Mouse (Mus musculus) hindbrain, embryonic 11.5 days (tissue): Measurements from ENCODE around the gene Fgf18. TPM values are rescaled to one million over a fixed set of nuclear protein-coding genes. Genes with fewer than 3 reads are reported as not detected.
A peak's percentile ranks its signal among the peaks of the same experiment; 100 is the strongest.

Experiments used
- ATAC-seq: fragments of 200-750 bp; cut with Nextera tagmentation; 2 replicates; pipeline ENCODE4 v1.8.0; 2017; ENCODE audit warnings: mild to moderate bottlenecking, moderate TSS enrichment, moderate library complexity; ENCODE audit not compliant: low FRiP score
- DNase-seq: peaks from one replicate; pipeline ENCODE4 v3.0.0-alpha.2; 2015; ENCODE audit warnings: low spot score
- H3K27ac ChIP-seq: fragments of 300-500 bp; sonication (generic); 2 replicates; pipeline ENCODE4 v1.5.1; 2014; ENCODE audit warnings: mild to moderate bottlenecking, low read depth, low read length
- H3K27me3 ChIP-seq: fragments of 300-500 bp; sonication (generic); 2 replicates; pipeline ENCODE4 v1.6.1; 2014; ENCODE audit warnings: mild to moderate bottlenecking, low read length, moderate library complexity, mixed read lengths; ENCODE audit not compliant: control insufficient read depth, insufficient read depth
- H3K36me3 ChIP-seq: fragments of 300-500 bp; sonication (generic); 2 replicates; pipeline ENCODE4 v1.6.1; 2014; ENCODE audit warnings: mild to moderate bottlenecking, low read length, moderate library complexity, mixed read lengths; ENCODE audit not compliant: control insufficient read depth, insufficient read depth
- H3K4me1 ChIP-seq: fragments of 300-500 bp; sonication (generic); replicated peaks from 2 replicates; pipeline ENCODE4 v1.6.1; 2014; ENCODE audit warnings: low read length, mixed read lengths; ENCODE audit not compliant: control insufficient read depth, insufficient read depth
- H3K4me2 ChIP-seq: fragments of 300-500 bp; sonication (generic); replicated peaks from 2 replicates; pipeline ENCODE4 v1.6.1; 2014; ENCODE audit warnings: mild to moderate bottlenecking, low read depth, low read length
- H3K4me3 ChIP-seq: fragments of 300-500 bp; sonication (generic); 2 replicates; pipeline ENCODE4 v1.5.1; 2014; ENCODE audit warnings: low read depth, low read length
- H3K9ac ChIP-seq: fragments of 300-500 bp; sonication (generic); 2 replicates; pipeline ENCODE4 v1.6.1; 2014; ENCODE audit warnings: low read depth, low read length
- H3K9me3 ChIP-seq: fragments of 300-500 bp; sonication (generic); 2 replicates; pipeline ENCODE4 v1.6.1; 2016; ENCODE audit warnings: low read length; ENCODE audit not compliant: control insufficient read depth
- WGBS: fragments of 180-500 bp; shearing (Covaris S2); extraction: QIAGEN DNeasy Blood & Tissue Kit; methylation state at CpG from one replicate; pipeline ENCODE4 v1.1.7; 2014; 5-methylcytosine and 5-hydroxymethylcytosine counted together
- polyA plus RNA-seq: library from polyadenylated mRNA; unstranded; fragments of >200 nt; fragmentation: Nextera tagmentation; extraction: Ambion mirVana; gene quantifications from 2 replicates; pipeline ENCODE4 v1.2.1, GENCODE M21; 2014

Fgf18 gene
- polyA plus RNA-seq, 1 experiment from 2014 or later = 6.4 TPM

- 57% methylated on average over 8 of the region's 8 CpGs for WGBS
- Histone ChIP-seq H3K4me2 (no peak overlapping the region), H3K27me3 (no peaks in the 10 kb centered on the region), H3K4me3 (no peak overlapping the region), H3K27ac (no peak overlapping the region), H3K36me3 (no peaks in the 10 kb centered on the region), H3K4me1 (no peaks in the 10 kb centered on the region; the same call in 1 of the 2 replicates), H3K9me3 (no peaks in the 10 kb centered on the region), H3K9ac (no peak overlapping the region)
- DNase-seq = peak; percentile 62
- ATAC-seq = no peak
These were observed 49.3 kb downstream of the Fgf18 start for GRCm38 (mm10) chr11:33097855-33098254.

GRCm38 (mm10) chr11:33089856-33090255 lies 57.3 kb downstream of the Fgf18 start:
- Histone ChIP-seq H3K9ac (no peak overlapping the region), H3K27ac (no peak overlapping the region), H3K9me3 (no peaks in the 10 kb centered on the region), H3K4me2 (no peak overlapping the region), H3K36me3 (no peaks in the 10 kb centered on the region), H3K4me3 (no peak overlapping the region), H3K4me1 (no peaks in the 10 kb centered on the region), H3K27me3 (no peaks in the 10 kb centered on the region)
- ATAC-seq (no peak), DNase-seq (no peak)
- WGBS = 83% methylated on average over 6 of the region's 6 CpGs

GRCm38 (mm10) chr11:33088181-33088580 lies 59.0 kb downstream of the Fgf18 start:
- Histone ChIP-seq H3K4me1 (no peaks in the 10 kb centered on the region), H3K4me2 (no peak overlapping the region), H3K4me3 (no peak overlapping the region), H3K9me3 (no peaks in the 10 kb centered on the region), H3K9ac (no peak overlapping the region), H3K36me3 (no peaks in the 10 kb centered on the region), H3K27ac (no peak overlapping the region), H3K27me3 (no peaks in the 10 kb centered on the region)
- WGBS = 50% methylated on average over 1 of the region's 1 CpGs
- DNase-seq (no peak), ATAC-seq (no peak)

DNA sequence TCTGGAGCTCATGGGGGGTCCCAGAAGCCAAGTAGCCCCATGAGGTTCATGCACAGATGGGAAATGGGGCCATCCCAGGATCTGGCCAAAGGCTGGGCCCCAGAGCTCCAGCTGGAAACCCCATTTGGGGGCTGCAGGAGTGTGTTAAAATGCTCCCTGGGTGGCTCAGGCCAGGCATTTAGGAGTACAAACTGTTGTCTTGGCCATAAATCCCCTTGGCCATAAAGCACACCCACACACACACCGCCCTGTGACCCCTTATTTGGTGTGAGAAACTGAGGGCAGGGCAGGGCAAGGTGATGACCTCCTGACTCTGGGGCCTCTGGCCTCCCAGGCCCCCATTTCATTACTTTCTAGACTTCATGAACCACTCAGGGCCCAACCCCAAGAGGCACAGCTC lies 61.2 kb downstream of the Fgf18 start:
- WGBS = 77% methylated on average over 1 of the region's 1 CpGs
- Histone ChIP-seq H3K4me3 (no peak overlapping the region), H3K9me3 (no peaks in the 10 kb centered on the region), H3K4me2 (no peak overlapping the region), H3K9ac (no peak overlapping the region), H3K27me3 (no peaks in the 10 kb centered on the region), H3K36me3 (no peaks in the 10 kb centered on the region), H3K4me1 (no peaks in the 10 kb centered on the region), H3K27ac (no peak overlapping the region)
- no peak for ATAC-seq
- DNase-seq = no peak

- 82% methylated on average over 4 of the region's 4 CpGs for WGBS
- ATAC-seq = no peak
- no peaks in the 10 kb centered on the region for H3K9me3 ChIP-seq
- H3K4me1 ChIP-seq = no peaks in the 10 kb centered on the region
- H3K27ac ChIP-seq = no peak overlapping the region
- H3K4me2 ChIP-seq = no peak overlapping the region
- H3K9ac ChIP-seq = no peak overlapping the region
- no peak for DNase-seq
- H3K4me3 ChIP-seq = no peak overlapping the region
- H3K27me3 ChIP-seq = no peaks in the 10 kb centered on the region
- H3K36me3 ChIP-seq = no peaks in the 10 kb centered on the region
These were observed 61.7 kb downstream of the Fgf18 start for GRCm38 (mm10) chr11:33085514-33085913.

DNA sequence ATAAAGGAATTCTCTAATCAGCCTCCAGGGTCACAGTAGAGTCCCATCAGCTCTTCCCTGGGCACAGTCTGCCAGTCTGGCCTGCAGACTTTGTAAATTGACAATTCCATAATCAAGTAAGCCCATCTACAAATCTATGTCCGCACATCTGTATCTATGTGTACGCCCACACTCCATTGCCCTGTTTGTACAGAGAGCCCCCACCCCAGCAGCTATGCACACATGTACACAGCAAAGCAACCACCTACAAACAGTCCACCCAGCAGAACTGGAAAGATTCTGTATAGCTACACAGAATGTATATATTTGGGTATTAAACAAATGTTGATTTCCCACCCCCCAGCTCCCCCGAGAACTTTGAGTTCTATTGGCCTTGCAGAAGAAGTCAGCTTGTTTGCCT lies 62.1 kb downstream of the Fgf18 start:
- H3K9me3 ChIP-seq = no peaks in the 10 kb centered on the region
- WGBS = 98% methylated on average over 3 of the region's 3 CpGs
- H3K9ac ChIP-seq = no peak overlapping the region
- no peak overlapping the region for H3K4me2 ChIP-seq
- H3K36me3 ChIP-seq = no peaks in the 10 kb centered on the region
- ATAC-seq = no peak
- no peaks in the 10 kb centered on the region for H3K4me1 ChIP-seq
- no peak overlapping the region for H3K4me3 ChIP-seq
- H3K27ac ChIP-seq = no peak overlapping the region
- no peak for DNase-seq
- no peaks in the 10 kb centered on the region for H3K27me3 ChIP-seq

- 94% methylated on average over 2 of the region's 2 CpGs for WGBS
- Histone ChIP-seq H3K27me3 (no peaks in the 10 kb centered on the region), H3K4me2 (no peak overlapping the region), H3K36me3 (no peaks in the 10 kb centered on the region), H3K27ac (no peak overlapping the region), H3K4me1 (no peaks in the 10 kb centered on the region), H3K4me3 (no peak overlapping the region), H3K9me3 (no peaks in the 10 kb centered on the region), H3K9ac (no peak overlapping the region)
- ATAC-seq (no peak), DNase-seq (no peak)
These were observed 63.2 kb downstream of the Fgf18 start for GRCm38 (mm10) chr11:33084041-33084440.

- ATAC-seq = no peak
- H3K4me3 ChIP-seq = no peak overlapping the region
- H3K27ac ChIP-seq = no peak overlapping the region
- no peak overlapping the region for H3K9ac ChIP-seq
- H3K4me1 ChIP-seq = no peaks in the 10 kb centered on the region; the same call in 1 of the 2 replicates
- no peak overlapping the region for H3K4me2 ChIP-seq
- no peaks in the 10 kb centered on the region for H3K36me3 ChIP-seq
- H3K9me3 ChIP-seq = no peaks in the 10 kb centered on the region
- 79% methylated on average over 3 of the region's 3 CpGs for WGBS
- H3K27me3 ChIP-seq = no peaks in the 10 kb centered on the region
- DNase-seq = no peak
These were observed 66.0 kb downstream of the Fgf18 start for GRCm38 (mm10) chr11:33081175-33081574.

DNA sequence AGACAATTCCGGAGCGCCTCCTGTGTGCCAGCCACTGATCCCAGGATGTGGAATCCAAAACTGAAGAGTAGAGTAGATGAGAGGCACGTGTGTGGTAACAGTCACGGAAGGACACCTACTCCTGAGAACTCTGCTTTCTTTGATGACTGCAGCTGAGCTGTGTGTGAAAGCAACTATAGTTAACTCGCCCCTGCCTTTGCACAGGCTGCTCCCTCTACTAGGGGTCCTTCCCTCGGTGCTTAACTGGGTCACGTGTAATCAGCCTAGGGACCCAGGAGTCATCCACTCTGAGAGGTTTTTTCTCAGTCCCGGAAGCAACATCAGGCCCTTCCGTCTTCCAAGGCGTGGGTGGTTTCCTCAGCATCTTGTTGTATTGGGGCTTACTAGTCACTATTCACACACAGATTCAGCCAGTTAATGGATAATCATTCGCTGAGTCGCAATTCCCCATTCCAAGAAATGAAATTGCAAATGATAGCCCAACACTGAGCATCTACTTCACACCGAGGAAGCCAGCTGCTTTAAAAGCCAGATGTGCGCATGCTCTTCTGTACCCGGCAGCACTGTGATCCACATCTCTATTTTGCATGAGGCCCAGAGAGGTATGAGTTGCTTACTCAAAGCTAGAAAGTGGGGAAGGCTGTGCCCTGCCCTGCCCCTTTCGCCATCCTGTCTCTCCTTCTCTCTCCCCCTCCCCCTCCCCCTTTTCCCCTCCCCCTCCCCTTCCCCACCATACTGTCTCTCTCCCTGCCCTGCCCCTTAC lies 67.0 kb downstream of the Fgf18 start:
- ATAC-seq (no peak), DNase-seq (no peak)
- Histone ChIP-seq H3K4me2 (no peak overlapping the region), H3K27me3 (no peaks in the 10 kb centered on the region), H3K4me1 (no peaks in the 10 kb centered on the region; the same call in 1 of the 2 replicates), H3K9ac (no peak overlapping the region), H3K36me3 (no peaks in the 10 kb centered on the region), H3K27ac (no peak overlapping the region), H3K9me3 (no peaks in the 10 kb centered on the region), H3K4me3 (no peak overlapping the region)
- WGBS = 65% methylated on average over 16 of the region's 16 CpGs
